Mouse (Mus musculus) brain, embryonic 14.5 days (tissue): ENCODE measurements at regions not wholly inside any gene's neighbourhood (a gene's known extent, or its start where the extent isn't known, plus 50 kb on each side); places are given as distances from the start of the nearest gene placed in this dataset.

Source experiments
- DNase-seq: peaks from one replicate; pipeline ENCODE4 v3.0.0-alpha.2; 2011; ENCODE audit warnings: low read depth
- CTCF ChIP-seq: fragments of 200-500 bp; IDR thresholded peaks from 2 replicates; pipeline ENCODE4 v1.5.1; 2012; ENCODE audit warnings: inconsistent platforms, mild to moderate bottlenecking, moderate library complexity, borderline replicate concordance; ENCODE audit not compliant: insufficient read depth, insufficient read length; ENCODE audit errors: extremely low read depth
- POLR2A ChIP-seq: fragments of 200-500 bp; IDR thresholded peaks from 2 replicates; pipeline ENCODE4 v1.6.1; 2012; ENCODE audit warnings: mild to moderate bottlenecking, inconsistent platforms, borderline replicate concordance; ENCODE audit not compliant: poor library complexity, insufficient read depth, insufficient read length, severe bottlenecking; ENCODE audit errors: extremely low read depth

- TF ChIP-seq POLR2A = no peak
- TF ChIP-seq CTCF = no peak
Measured at GRCm38 (mm10) chr4:54573185-54573584, 371.7 kb upstream of the Zfp462 start.

GRCm38 (mm10) chr4:54587197-54587596 is 357.7 kb upstream of the Zfp462 start:
- TF ChIP-seq CTCF (no peak), POLR2A (no peak)
- peak; percentile 56 for DNase-seq

More at GRCm38 (mm10) chr4:54573185-54573584, 371.7 kb upstream of the Zfp462 start:
- no peak for DNase-seq

- no peak for TF ChIP-seq POLR2A
- no peak for TF ChIP-seq CTCF
- no peak for DNase-seq
Measured at GRCm38 (mm10) chr4:54588704-54589103, 356.1 kb upstream of the Zfp462 start.

- no peak for TF ChIP-seq POLR2A
- no peak for TF ChIP-seq CTCF
- peak; percentile 79 for DNase-seq
Measured at GRCm38 (mm10) chr4:54601671-54602512, 343.0 kb upstream of the Zfp462 start.

- TF ChIP-seq POLR2A (no peak), CTCF (no peak)
- DNase-seq = no peak
Measured at GRCm38 (mm10) chr4:54602513-54603205, 342.2 kb upstream of the Zfp462 start.

- DNase-seq = no peak
- no peak for TF ChIP-seq CTCF
- no peak for TF ChIP-seq POLR2A
Measured at GRCm38 (mm10) chr4:54610101-54610500, 334.7 kb upstream of the Zfp462 start.

- peak; percentile 76 for DNase-seq
- no peak for TF ChIP-seq CTCF
- TF ChIP-seq POLR2A = no peak
Measured at GRCm38 (mm10) chr4:54611990-54612980, 332.6 kb upstream of the Zfp462 start.

- TF ChIP-seq CTCF (no peak), POLR2A (no peak)
- DNase-seq = peak; percentile 78
Measured at GRCm38 (mm10) chr4:54613076-54613475, 331.8 kb upstream of the Zfp462 start.

GRCm38 (mm10) chr4:54613611-54614010 is 331.2 kb upstream of the Zfp462 start:
- no peak for TF ChIP-seq CTCF
- no peak for TF ChIP-seq POLR2A
- DNase-seq = peak; percentile 10

GRCm38 (mm10) chr4:54615886-54616285 is 329.0 kb upstream of the Zfp462 start:
- TF ChIP-seq CTCF (no peak), POLR2A (no peak)
- no peak for DNase-seq
